Mouse (Mus musculus) layer of hippocampus, adult 9-11 months (tissue): ENCODE data around the gene Sema4b.

Experiments used
- DNase-seq: peaks from one replicate; pipeline ENCODE4 v3.0.0; 2022

Sema4b gene

DNA sequence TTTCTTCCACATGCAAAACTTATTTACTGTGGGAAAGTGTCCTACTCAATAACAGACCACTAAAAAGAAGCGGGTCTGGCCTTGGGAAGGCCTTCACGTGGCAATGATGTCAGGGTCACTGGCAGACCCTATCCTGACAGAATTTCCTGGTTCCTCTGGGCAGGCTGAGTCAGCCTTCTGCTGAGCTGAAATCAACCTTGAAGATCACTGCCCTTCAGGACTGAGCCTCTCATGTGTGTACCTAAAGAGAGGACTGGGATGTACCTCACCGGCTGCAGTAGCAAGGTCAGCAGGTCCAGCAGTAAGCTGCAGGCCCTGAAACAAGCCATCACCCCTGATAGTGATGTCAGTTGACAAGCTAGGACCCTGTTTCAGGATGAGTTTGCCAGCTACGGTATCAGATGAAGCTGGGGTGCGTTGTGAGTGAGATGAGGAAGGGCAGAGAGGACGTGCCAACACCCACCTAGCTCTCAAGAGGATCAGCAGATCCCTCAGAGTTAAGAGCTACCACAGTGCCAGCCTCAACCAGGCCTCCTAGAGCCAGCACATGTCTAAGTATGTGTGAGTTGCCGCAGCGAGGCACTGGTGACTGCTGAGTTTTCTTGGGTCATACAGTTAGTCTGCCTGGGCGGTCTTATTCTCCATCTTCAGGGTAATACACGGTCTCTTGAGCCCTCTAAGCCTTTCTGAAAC, 8.5 kb upstream of the Sema4b start:
- DNase-seq, result no peak

DNA sequence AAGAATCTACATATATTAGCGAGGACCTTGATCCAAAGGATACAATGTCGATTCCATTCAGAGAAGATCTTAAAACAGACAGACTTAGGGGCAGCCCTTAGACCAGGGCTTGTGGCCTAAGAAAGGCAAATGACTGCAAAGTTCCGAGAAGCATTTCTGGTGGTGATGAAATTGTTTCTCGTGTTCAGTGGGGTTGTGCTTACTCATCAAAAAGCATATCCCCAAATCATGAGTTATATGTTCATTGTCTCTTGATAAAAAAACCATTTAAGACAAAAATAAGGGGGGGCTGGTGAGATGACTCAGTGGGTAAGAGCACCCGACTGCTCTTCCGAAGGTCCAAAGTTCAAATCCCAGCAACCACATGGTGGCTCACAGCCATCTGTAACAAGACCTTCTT, 7.3 kb upstream of the Sema4b start:
- no peak for DNase-seq

- DNase-seq, result no peak
Observed at GRCm38 (mm10) chr7:80179790-80180189, 6.9 kb upstream of the Sema4b start.

- no peak for DNase-seq
Observed at GRCm38 (mm10) chr7:80180202-80180601, 6.4 kb upstream of the Sema4b start.

DNA sequence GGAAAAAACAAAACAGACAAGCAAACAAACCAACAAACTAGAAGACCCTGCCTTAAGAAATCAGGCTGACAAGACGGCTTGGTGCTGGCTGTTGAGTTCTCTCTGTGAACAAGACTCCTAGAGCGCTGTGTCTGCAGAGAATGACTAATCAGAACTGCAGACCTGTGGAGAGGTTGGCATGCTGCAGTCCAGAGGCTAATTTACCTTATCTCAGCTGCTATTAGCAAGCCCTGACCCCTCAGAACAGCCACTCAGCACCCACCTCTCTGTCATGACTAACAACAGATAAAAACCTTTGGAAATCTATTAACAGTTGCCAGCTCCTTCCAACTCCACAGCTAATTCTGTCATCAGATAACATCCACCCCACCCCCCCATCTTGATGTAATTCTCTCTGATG, 5.6 kb upstream of the Sema4b start:
- no peak for DNase-seq

DNA sequence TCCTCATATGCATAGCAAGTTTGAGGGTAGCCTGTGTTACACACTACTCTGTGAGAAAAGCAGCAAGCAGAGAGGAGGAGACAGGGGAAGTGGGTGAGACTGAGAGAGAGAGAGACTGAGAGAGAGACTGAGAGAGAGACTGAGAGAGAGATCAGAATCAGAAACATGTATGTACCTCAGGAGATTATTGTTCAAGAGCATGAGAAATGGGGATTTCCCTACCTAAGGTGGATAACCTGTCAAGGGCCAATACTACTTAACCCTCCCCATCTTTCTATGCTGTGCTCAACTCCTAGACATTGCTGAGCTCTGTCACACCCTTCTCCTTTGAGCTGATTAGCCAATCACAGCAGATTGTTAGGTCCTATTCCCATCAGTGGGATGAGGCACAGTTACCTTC, 4.5 kb upstream of the Sema4b start:
- DNase-seq, result no peak

DNA sequence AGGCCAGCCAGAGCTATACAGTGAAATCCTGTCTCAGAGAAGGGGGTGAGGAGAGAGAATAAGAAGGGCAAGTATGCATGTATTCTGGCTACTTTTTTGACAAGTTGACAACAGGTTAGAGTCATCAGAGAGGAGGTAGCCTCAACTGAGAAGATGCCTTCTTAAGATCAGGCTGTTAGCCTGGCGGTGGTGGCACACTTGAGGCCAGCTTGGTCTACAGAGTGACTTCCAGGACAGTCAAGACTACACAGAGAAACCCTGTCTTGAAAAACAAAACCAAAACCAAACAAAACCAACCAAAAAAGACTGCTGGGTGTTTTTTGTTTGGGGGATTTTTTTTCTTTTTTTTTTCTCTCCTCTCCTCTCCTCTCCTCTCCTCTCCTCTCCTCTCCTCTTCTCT, 3.2 kb upstream of the Sema4b start:
- DNase-seq, result no peak

DNA sequence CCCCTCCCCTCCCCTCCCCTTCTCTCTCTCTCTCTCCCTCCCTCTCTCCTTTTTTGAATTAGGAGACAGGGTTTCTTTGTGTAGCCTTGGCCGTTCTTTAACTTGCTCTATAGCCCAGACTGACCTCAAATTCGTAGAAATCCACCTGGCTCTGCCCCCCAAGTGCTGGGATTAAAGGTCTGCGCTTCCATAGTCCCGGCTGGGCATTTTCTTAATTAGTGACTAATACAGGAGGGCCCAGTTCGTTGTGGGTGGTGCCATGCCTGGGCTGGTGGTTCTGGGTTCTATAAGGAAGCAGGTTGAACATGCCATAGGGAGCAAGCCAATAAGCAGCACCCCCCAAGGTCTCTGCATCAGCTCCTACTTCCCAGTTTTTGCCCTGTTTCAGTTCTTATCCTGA, 2.7 kb upstream of the Sema4b start:
- DNase-seq, result no peak

DNA sequence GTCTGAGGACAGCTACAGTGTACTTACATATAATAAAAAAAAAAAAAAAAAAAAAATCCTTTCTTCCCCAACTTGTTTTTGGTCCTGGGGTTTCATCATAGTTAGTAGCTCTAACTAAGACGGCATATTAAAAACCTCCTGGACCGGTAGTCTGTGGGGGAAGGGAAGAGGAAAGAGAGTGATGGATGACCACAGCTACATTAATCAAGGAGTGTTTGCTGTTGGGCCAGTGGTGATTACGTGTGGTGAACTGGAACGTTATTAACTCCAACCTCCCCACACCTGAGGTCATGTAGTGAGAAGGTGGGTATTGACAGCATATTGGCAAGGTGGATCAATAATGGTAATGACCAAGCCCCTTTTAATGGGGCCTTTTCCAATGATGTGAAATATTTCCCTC, 2.1 kb upstream of the Sema4b start:
- no peak for DNase-seq

GRCm38 (mm10) chr7:80184968-80185367, 1.7 kb upstream of the Sema4b start:
- no peak for DNase-seq

GRCm38 (mm10) chr7:80186021-80186420, 620 bp upstream of the Sema4b start:
- DNase-seq, result no peak

- no peak for DNase-seq
Observed at GRCm38 (mm10) chr7:80187501-80187900, 860 bp downstream of the Sema4b start.

DNA sequence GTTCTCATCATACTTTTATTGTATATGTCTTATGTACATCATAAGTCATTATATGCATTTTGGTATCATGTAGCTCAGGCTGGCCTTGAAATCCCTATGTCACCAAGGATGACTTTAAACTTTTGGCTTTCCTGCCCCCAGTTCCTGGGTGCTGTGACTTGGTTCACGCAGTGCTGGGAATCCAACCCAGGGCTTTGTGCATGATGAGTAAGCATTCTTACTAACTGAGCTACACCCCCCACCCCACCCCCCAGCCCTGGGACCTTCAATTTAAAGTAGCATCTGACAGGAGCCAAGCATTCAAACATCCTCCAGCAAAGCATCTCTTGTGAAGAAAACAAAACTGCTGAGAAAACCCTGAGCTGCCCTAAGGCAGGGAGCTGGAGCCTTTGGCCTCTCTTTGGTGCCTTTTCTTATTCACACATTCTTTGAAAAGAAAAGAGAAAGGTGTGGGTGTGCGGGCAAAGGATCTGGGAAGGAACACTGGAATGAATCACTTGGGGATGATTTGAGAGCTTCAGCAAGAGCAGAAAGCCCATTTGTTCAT, 2.0 kb downstream of the Sema4b start:
- no peak for DNase-seq

GRCm38 (mm10) chr7:80189147-80189933, 2.7 kb downstream of the Sema4b start:
- no peak for DNase-seq

- DNase-seq, result no peak
Observed at GRCm38 (mm10) chr7:80191455-80191854, 4.8 kb downstream of the Sema4b start.

GRCm38 (mm10) chr7:80192226-80193061, 5.8 kb downstream of the Sema4b start:
- DNase-seq, result peak; percentile 73

DNA sequence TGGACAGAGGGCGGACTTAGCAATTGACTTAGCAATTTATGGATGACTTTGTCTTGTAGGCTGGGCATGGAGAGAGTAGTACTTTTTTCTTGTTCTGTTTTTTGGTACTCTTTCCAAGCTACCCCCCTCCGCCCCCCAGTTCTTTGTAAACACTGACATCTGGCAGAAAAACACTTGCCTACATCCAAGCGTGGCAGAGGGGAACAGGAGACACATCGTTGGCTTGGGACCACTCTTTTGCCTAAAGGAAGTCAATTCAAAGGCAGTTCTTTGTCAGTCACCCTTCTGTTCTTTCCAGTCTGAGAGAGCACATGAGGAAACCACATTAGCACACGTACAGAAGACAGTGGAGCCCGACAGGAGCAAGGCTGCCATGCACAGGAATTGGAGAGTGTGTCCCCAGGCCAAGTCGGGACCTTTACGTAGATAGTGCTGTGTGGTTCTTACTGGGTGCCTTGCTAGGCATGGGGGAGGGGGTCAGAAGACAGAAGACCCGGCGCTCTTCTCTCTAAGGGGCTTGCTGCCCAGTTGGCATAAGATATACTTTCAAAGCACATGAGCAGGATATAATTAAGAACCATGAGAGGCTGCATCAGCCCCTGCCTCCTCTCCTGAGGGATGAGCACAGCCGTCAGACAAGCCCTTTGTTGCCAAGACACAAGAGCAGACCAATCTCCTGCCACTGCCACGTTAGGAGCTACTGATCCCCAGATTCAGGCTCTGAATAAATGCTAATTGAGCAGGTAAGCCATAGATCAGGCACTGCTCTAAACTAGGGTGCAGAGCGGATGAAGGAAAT, 7.5 kb downstream of the Sema4b start:
- no peak for DNase-seq

- no peak for DNase-seq
Observed at GRCm38 (mm10) chr7:80195146-80195545, 8.5 kb downstream of the Sema4b start.

DNA sequence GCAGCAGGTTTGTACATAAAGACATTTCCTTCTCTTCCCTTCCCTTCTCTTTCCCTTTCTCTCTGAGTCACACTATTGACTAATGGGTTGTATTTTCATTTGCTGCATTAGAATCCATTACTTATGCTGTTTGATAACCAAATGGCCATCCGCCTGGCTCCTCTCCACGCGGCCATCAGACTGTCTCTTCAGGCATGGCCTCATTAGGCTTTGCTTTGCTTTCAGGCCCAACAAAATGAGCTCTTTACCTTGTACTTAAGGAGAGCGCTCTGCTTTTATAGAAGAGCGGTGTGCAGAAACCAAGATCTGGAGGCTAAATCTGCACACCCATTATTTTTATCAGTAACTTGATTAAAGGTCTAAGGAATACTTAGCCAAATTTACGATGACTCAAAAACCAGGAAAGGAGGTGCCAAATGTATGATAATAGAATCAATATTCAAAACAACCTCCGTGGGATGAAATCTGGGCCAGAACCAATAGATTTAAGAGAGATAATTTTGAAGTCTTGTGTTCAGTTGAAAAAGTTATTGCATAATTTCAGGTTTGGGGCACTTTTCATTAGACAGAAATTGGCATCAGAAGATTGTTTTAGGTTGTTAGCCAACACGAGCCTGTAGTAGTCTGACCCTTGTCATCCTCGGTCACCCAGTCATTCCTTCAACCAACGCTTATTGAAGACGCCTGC, 9.1 kb downstream of the Sema4b start:
- no peak for DNase-seq

DNA sequence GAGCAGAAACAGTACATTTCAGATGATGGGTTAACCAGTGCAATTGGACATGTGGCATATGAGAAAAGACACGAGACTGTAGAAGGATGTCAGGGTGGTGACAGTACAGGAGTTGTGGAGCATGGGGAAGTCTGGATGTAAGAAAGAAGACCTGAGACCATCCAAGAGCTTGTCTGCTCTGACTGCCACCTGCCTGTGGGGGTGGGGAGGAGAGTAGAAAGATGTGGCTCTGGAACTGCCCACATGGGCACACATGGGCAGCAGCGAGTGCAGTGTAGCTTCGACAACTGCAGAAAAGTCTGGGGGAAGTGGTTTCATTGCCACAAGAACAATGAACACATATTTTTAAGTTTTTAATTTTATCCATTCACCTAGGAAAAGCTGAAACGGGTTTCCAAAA, 10.7 kb downstream of the Sema4b start:
- DNase-seq, result no peak

GRCm38 (mm10) chr7:80197941-80198778, 11.5 kb downstream of the Sema4b start:
- DNase-seq, result peak; percentile 71
